Comparison of ENCODE assay signal across 36 mouse cellular contexts in the genomic region with DNA sequence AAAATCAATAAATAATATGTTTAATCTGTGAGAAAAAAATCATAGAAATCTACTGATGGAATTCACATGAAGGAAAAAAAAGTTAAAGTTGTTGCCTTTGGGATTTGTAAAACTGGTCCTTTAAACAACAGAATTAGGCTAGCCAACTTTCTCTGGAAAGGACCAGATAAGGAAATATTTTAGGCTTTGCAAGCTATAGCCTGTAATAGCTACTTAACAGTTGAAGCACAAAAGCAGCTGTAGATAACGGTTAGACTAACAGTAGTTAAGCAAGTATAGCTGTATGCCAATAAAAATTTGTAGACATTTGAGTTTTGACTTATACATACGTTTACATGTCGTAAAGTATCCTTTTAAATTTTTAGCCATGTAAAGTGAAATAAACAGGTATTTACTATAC. TPM values are rescaled to one million over a fixed set of nuclear protein-coding genes. Genes with fewer than 3 reads are reported as not detected.
"Had no signal": no experiment of that assay in that cellular context is flagged by ENCODE, and none has a peak within 500 bp of the region (broad histone marks: within the 10 kb centered on the region; RNA-seq: fewer than 3 reads in every experiment).

No protein-coding gene starts in this region.

- ATAC-seq: hindbrain, embryonic 16.5 days; hindbrain, postnatal 0 days; inflammation-experienced regulatory T-cells, adult 6 months; intestine, embryonic 15.5 days; intestine, embryonic 16.5 days; intestine, postnatal 0 days had no signal

- H3K4me2 ChIP-seq: heart, embryonic 11.5 days; heart, embryonic 12.5 days; heart, embryonic 13.5 days; heart, embryonic 15.5 days; hindbrain, embryonic 12.5 days; hindbrain, embryonic 13.5 days; hindbrain, embryonic 14.5 days; hindbrain, embryonic 15.5 days; intestine, embryonic 15.5 days; kidney, embryonic 15.5 days had no signal

- DNase-seq: heart, postnatal 10 days; heart, postnatal 14 days; heart, postnatal 36 days; heart, postnatal 4 days; kidney, adult 11 months; kidney, adult 18-20 months; kidney, adult 2 months; kidney, adult 8-10 months; kidney, adult 9 months; kidney, postnatal 10 days; kidney, postnatal 14 days; kidney, postnatal 25 days; kidney, postnatal 36 days; kidney, postnatal 4 days; layer of hippocampus, adult 9-11 months; layer of hippocampus, postnatal 36 days had no signal

- H3K4me1 ChIP-seq: heart, embryonic 10.5 days; heart, embryonic 12.5 days; heart, embryonic 13.5 days; heart, embryonic 15.5 days; hindbrain, embryonic 10.5 days; hindbrain, embryonic 12.5 days; hindbrain, embryonic 13.5 days; hindbrain, embryonic 15.5 days; intestine, embryonic 15.5 days; kidney, embryonic 15.5 days had no signal

- H3K9me3 ChIP-seq: heart, embryonic 10.5 days; heart, embryonic 12.5 days; heart, embryonic 13.5 days; heart, embryonic 15.5 days; hindbrain, embryonic 10.5 days; hindbrain, embryonic 12.5 days; hindbrain, embryonic 13.5 days; hindbrain, embryonic 15.5 days; intestine, embryonic 15.5 days; kidney, embryonic 15.5 days had no signal

- H3K9ac ChIP-seq: heart, embryonic 12.5 days; heart, embryonic 13.5 days; heart, embryonic 15.5 days; hindbrain, embryonic 12.5 days; hindbrain, embryonic 13.5 days; hindbrain, embryonic 14.5 days; hindbrain, embryonic 15.5 days; intestine, embryonic 15.5 days; kidney, embryonic 15.5 days had no signal

- H3K27me3 ChIP-seq: heart, embryonic 12.5 days; heart, embryonic 13.5 days; heart, embryonic 15.5 days; hindbrain, embryonic 12.5 days; hindbrain, embryonic 13.5 days; hindbrain, embryonic 15.5 days; intestine, embryonic 15.5 days; kidney, embryonic 15.5 days had no signal

- H3K27ac ChIP-seq: heart, embryonic 10.5 days; heart, embryonic 13.5 days; heart, embryonic 15.5 days; hindbrain, embryonic 10.5 days; hindbrain, embryonic 12.5 days; hindbrain, embryonic 13.5 days; hindbrain, embryonic 14.5 days; hindbrain, embryonic 15.5 days; hindbrain, postnatal 0 days; intestine, embryonic 15.5 days; kidney, embryonic 15.5 days; kidney, postnatal 0 days; layer of hippocampus, adult 2 months had no signal

- H3K4me3 ChIP-seq: heart, embryonic 10.5 days; heart, embryonic 12.5 days; heart, embryonic 13.5 days; heart, embryonic 15.5 days; hindbrain, embryonic 10.5 days; hindbrain, embryonic 12.5 days; hindbrain, embryonic 13.5 days; hindbrain, embryonic 15.5 days; intestine, embryonic 15.5 days; kidney, embryonic 15.5 days; layer of hippocampus, adult 2 months had no signal

RNA-seq across cellular contexts. Expression of a gene that starts 11.2 kb away (rescaled TPM):
- total RNA-seq: hematopoietic stem cell, adult 5-6 weeks had no signal
